Comparison of ENCODE assay signal across 17 mouse cellular contexts in genomic region chr11:36482136-36482535, GRCm38 (mm10).
DNase-seq lines count a peak whose midpoint lies in the region; ATAC-seq and TF ChIP-seq lines count a peak whose summit lies in the region.
"Had no signal": no experiment of that assay in that cellular context is flagged by ENCODE, and none has a peak within 500 bp of the region (broad histone marks: within the 10 kb centered on the region; RNA-seq: fewer than 3 reads in every experiment).

No protein-coding gene starts in this region.

- no peak for TF ChIP-seq CTCF in midbrain, postnatal 0 days (IDR thresholded peaks at IDR 0.05)
- no peak for TF ChIP-seq CTCF in hindbrain, postnatal 0 days (IDR thresholded peaks at IDR 0.05; ENCODE audit: low read depth)
- no peak for TF ChIP-seq CTCF in kidney, adult 2 months (conservative IDR thresholded peaks at IDR 0.05; ENCODE audit: insufficient read depth, insufficient read length, low read depth, low read length)

- H3K4me2 ChIP-seq in forebrain, embryonic 12.5 days, result no peak overlapping the region
- H3K4me2 ChIP-seq in midbrain, embryonic 12.5 days (replicated peaks), result no peak overlapping the region
- no peak overlapping the region for H3K4me2 ChIP-seq in midbrain, postnatal 0 days (ENCODE audit: low read depth, low read length, poor library complexity, severe bottlenecking)
- H3K4me2 ChIP-seq in heart, embryonic 14.5 days (ENCODE audit: low read length), result peak overlapping the region; percentile 26; the same call in 1 of the 2 replicates
- H3K4me2 ChIP-seq in hindbrain, postnatal 0 days (ENCODE audit: low read depth, low read length), result no peak overlapping the region
- H3K4me2 ChIP-seq: embryonic facial prominence, embryonic 12.5 days; intestine, embryonic 15.5 days; liver, embryonic 15.5 days had no signal

- 73% methylated on average over 8 of the region's 8 CpGs for WGBS in forebrain, embryonic 12.5 days
- 94% methylated on average over 8 of the region's 8 CpGs for WGBS in forebrain, embryonic 10.5 days
- WGBS in midbrain, embryonic 12.5 days, result 82% methylated on average over 8 of the region's 8 CpGs
- WGBS in midbrain, postnatal 0 days, result 52% methylated on average over 8 of the region's 8 CpGs
- 38% methylated on average over 8 of the region's 8 CpGs for WGBS in heart, embryonic 14.5 days
- 32% methylated on average over 8 of the region's 8 CpGs for WGBS in hindbrain, postnatal 0 days
- 82% methylated on average over 8 of the region's 8 CpGs for WGBS in kidney, adult 2 months

- H3K4me3 ChIP-seq in forebrain, embryonic 12.5 days (replicated peaks), result no peak overlapping the region
- no peak overlapping the region for H3K4me3 ChIP-seq in forebrain, embryonic 10.5 days
- H3K4me3 ChIP-seq in midbrain, embryonic 12.5 days, result no peak overlapping the region
- no peak overlapping the region for H3K4me3 ChIP-seq in midbrain, postnatal 0 days (ENCODE audit: low read depth, low read length)
- H3K4me3 ChIP-seq in heart, embryonic 14.5 days (ENCODE audit: control insufficient read depth in 1 of 2, insufficient read depth in 1 of 2, low read depth in 1 of 2, low read length in 2 of 2), result no peak overlapping the region
- H3K4me3 ChIP-seq in hindbrain, postnatal 0 days (ENCODE audit: low read length), result no peak overlapping the region
- H3K4me3 ChIP-seq in kidney, adult 2 months (ENCODE audit: insufficient read depth, low read depth, low read length), result no peak overlapping the region
- H3K4me3 ChIP-seq: embryonic facial prominence, embryonic 12.5 days; intestine, embryonic 15.5 days; liver, embryonic 15.5 days had no signal

- no peak overlapping the region for H3K27ac ChIP-seq in forebrain, embryonic 12.5 days
- no peak overlapping the region for H3K27ac ChIP-seq in forebrain, embryonic 10.5 days
- H3K27ac ChIP-seq in midbrain, embryonic 12.5 days (replicated peaks), result no peak overlapping the region
- H3K27ac ChIP-seq in midbrain, postnatal 0 days (ENCODE audit: low read depth, low read length), result no peak overlapping the region
- no peak overlapping the region for H3K27ac ChIP-seq in heart, embryonic 14.5 days (replicated peaks in 1 of 2; ENCODE audit: control insufficient read depth in 1 of 2, insufficient read depth in 1 of 2, low read depth in 2 of 2, low read length in 2 of 2)
- no peak overlapping the region for H3K27ac ChIP-seq in hindbrain, postnatal 0 days
- H3K27ac ChIP-seq in kidney, adult 2 months (ENCODE audit: insufficient read depth, low read depth, low read length), result no peak overlapping the region
- H3K27ac ChIP-seq: embryonic facial prominence, embryonic 12.5 days; intestine, embryonic 15.5 days; liver, embryonic 15.5 days had no signal

- H3K9ac ChIP-seq in forebrain, embryonic 12.5 days, result no peak overlapping the region
- H3K9ac ChIP-seq in midbrain, embryonic 12.5 days (replicated peaks), result no peak overlapping the region
- no peak overlapping the region for H3K9ac ChIP-seq in midbrain, postnatal 0 days (replicated peaks; ENCODE audit: low read length, poor library complexity, severe bottlenecking)
- no peak overlapping the region for H3K9ac ChIP-seq in heart, embryonic 14.5 days (ENCODE audit: low read length)
- H3K9ac ChIP-seq in hindbrain, postnatal 0 days (replicated peaks; ENCODE audit: low read length), result no peak overlapping the region
- H3K9ac ChIP-seq: embryonic facial prominence, embryonic 12.5 days; intestine, embryonic 15.5 days; liver, embryonic 15.5 days had no signal

- no peak for TF ChIP-seq POLR2A in kidney, adult 2 months (IDR thresholded peaks at IDR 0.05; ENCODE audit: low read depth, low read length)

- peaks cover 34% of the 10 kb centered on the region for H3K4me1 ChIP-seq in forebrain, embryonic 12.5 days
- H3K4me1 ChIP-seq in forebrain, embryonic 10.5 days, result peaks cover 13% of the 10 kb centered on the region
- H3K4me1 ChIP-seq in midbrain, embryonic 12.5 days, result peaks cover 35% of the 10 kb centered on the region
- H3K4me1 ChIP-seq in midbrain, postnatal 0 days (ENCODE audit: insufficient read depth, low read length), result peaks cover 24% of the 10 kb centered on the region
- H3K4me1 ChIP-seq in heart, embryonic 14.5 days (ENCODE audit: control insufficient read depth in 2 of 2, insufficient read depth in 2 of 2, low read length in 2 of 2), result peaks cover 7 to 15% of the 10 kb centered on the region in 2 experiments
- H3K4me1 ChIP-seq in hindbrain, postnatal 0 days (ENCODE audit: insufficient read depth, low read length), result peaks cover 10% of the 10 kb centered on the region
- no peaks in the 10 kb centered on the region for H3K4me1 ChIP-seq in kidney, adult 2 months (ENCODE audit: control insufficient read depth, insufficient read depth, low read length)
- H3K4me1 ChIP-seq: embryonic facial prominence, embryonic 12.5 days; intestine, embryonic 15.5 days; liver, embryonic 15.5 days had no signal

- no peaks in the 10 kb centered on the region for H3K9me3 ChIP-seq in forebrain, embryonic 12.5 days
- H3K9me3 ChIP-seq in forebrain, embryonic 10.5 days, result no peaks in the 10 kb centered on the region
- H3K9me3 ChIP-seq in midbrain, embryonic 12.5 days, result no peaks in the 10 kb centered on the region
- no peaks in the 10 kb centered on the region for H3K9me3 ChIP-seq in midbrain, postnatal 0 days (ENCODE audit: low read length)
- no peaks in the 10 kb centered on the region for H3K9me3 ChIP-seq in heart, embryonic 14.5 days (ENCODE audit: control insufficient read depth, low read length)
- no peaks in the 10 kb centered on the region for H3K9me3 ChIP-seq in hindbrain, postnatal 0 days (ENCODE audit: low read length)
- H3K9me3 ChIP-seq: embryonic facial prominence, embryonic 12.5 days; intestine, embryonic 15.5 days; liver, embryonic 15.5 days had no signal

- ATAC-seq in forebrain, embryonic 12.5 days (ENCODE audit: low FRiP score), result peak; percentile 54; the same call in 1 of the 2 replicates
- 0 out of 2 replicates have a peak, but pooled peaks have one; percentile 44 for ATAC-seq in midbrain, embryonic 12.5 days (ENCODE audit: low FRiP score, low read depth)
- no peak for ATAC-seq in midbrain, postnatal 0 days (ENCODE audit: low FRiP score)
- no peak for ATAC-seq in heart, embryonic 14.5 days (ENCODE audit: insufficient number of reproducible peaks, insufficient read depth, low FRiP score, low read depth)
- ATAC-seq in hindbrain, postnatal 0 days, result peak; percentile 49; the same call in 1 of the 2 replicates
- ATAC-seq: intestine, embryonic 15.5 days; Patski had no signal

- H3K27me3 ChIP-seq in forebrain, embryonic 12.5 days, result no peaks in the 10 kb centered on the region
- H3K27me3 ChIP-seq in forebrain, embryonic 10.5 days (ENCODE audit: poor library complexity, severe bottlenecking), result peaks cover 21% of the 10 kb centered on the region
- no peaks in the 10 kb centered on the region for H3K27me3 ChIP-seq in midbrain, embryonic 12.5 days
- no peaks in the 10 kb centered on the region for H3K27me3 ChIP-seq in midbrain, postnatal 0 days (ENCODE audit: insufficient read depth, low read length)
- no peaks in the 10 kb centered on the region for H3K27me3 ChIP-seq in heart, embryonic 14.5 days (ENCODE audit: control insufficient read depth, insufficient read depth, low read length)
- no peaks in the 10 kb centered on the region for H3K27me3 ChIP-seq in hindbrain, postnatal 0 days (ENCODE audit: insufficient read depth, low read length)
- no peaks in the 10 kb centered on the region for H3K27me3 ChIP-seq in kidney, adult 2 months (replicated peaks; ENCODE audit: control insufficient read depth, insufficient read depth, low read length)
- H3K27me3 ChIP-seq: liver, embryonic 15.5 days had no signal

- H3K36me3 ChIP-seq in forebrain, embryonic 12.5 days (replicated peaks), result no peaks in the 10 kb centered on the region
- H3K36me3 ChIP-seq in forebrain, embryonic 10.5 days (replicated peaks), result no peaks in the 10 kb centered on the region
- no peaks in the 10 kb centered on the region for H3K36me3 ChIP-seq in midbrain, embryonic 12.5 days
- H3K36me3 ChIP-seq in midbrain, postnatal 0 days (ENCODE audit: insufficient read depth, low read length), result no peaks in the 10 kb centered on the region
- no peaks in the 10 kb centered on the region for H3K36me3 ChIP-seq in heart, embryonic 14.5 days (ENCODE audit: control insufficient read depth, insufficient read depth, low read length)
- H3K36me3 ChIP-seq in hindbrain, postnatal 0 days (ENCODE audit: insufficient read depth, low read length), result no peaks in the 10 kb centered on the region
- H3K36me3 ChIP-seq in kidney, adult 2 months (ENCODE audit: control insufficient read depth, insufficient read depth, low read length), result no peaks in the 10 kb centered on the region
- H3K36me3 ChIP-seq: embryonic facial prominence, embryonic 12.5 days; intestine, embryonic 15.5 days; liver, embryonic 15.5 days had no signal

- DNase-seq in forebrain, embryonic 10.5 days (ENCODE audit: extremely low spot score, low spot score), result no peak
- DNase-seq in midbrain, postnatal 0 days (ENCODE audit: low spot score), result no peak
- peak; percentile 47 for DNase-seq in hindbrain, postnatal 0 days (ENCODE audit: low spot score)
- DNase-seq in kidney, adult 2 months, result no peak
- no peak for DNase-seq in embryo, embryonic 11 days
- DNase-seq: cerebellum, adult 9-11 months; gastrocnemius, postnatal 36 days; kidney, postnatal 36 days; layer of hippocampus, postnatal 36 days; spleen, adult 18-20 months had no signal

Comparison
In these comparisons a context has a peak if more than half of its experiments do, and no peak if none do; other contexts are left out.
1. ATAC-seq: peak in forebrain, embryonic 12.5 days (single experiment), midbrain, embryonic 12.5 days (single experiment) and hindbrain, postnatal 0 days (single experiment); none in midbrain, postnatal 0 days (single experiment) and heart, embryonic 14.5 days (single experiment).